In genomic region chr9:84966558-84967154, GRCm38 (mm10) we compare ENCODE assay signal across 26 mouse cellular contexts.
DNase-seq lines count a peak whose midpoint lies in the region; ATAC-seq and TF ChIP-seq lines count a peak whose summit lies in the region.
"Had no signal": no experiment of that assay in that cellular context is flagged by ENCODE, and none has a peak within 500 bp of the region (broad histone marks: within the 10 kb centered on the region; RNA-seq: fewer than 3 reads in every experiment).

No protein-coding gene starts in this region.

- H3K4me3 ChIP-seq in heart, adult 2 months: no peak overlapping the region
- H3K4me3 ChIP-seq in heart, embryonic 14.5 days (ENCODE audit: control insufficient read depth in 1 of 2, insufficient read depth in 1 of 2, low read depth in 1 of 2, low read length in 2 of 2): no peak overlapping the region
- H3K4me3 ChIP-seq in forebrain, embryonic 14.5 days (ENCODE audit: low read depth, low read length): no peak overlapping the region
- H3K4me3 ChIP-seq in liver, postnatal 0 days (ENCODE audit: low read depth, low read length): no peak overlapping the region
- H3K4me3 ChIP-seq: embryonic facial prominence, embryonic 15.5 days; forebrain, embryonic 10.5 days; hindbrain, embryonic 10.5 days; midbrain, embryonic 10.5 days; myocyte; neural tube, embryonic 15.5 days had no signal

- H3K9me3 ChIP-seq in heart, embryonic 14.5 days (ENCODE audit: control insufficient read depth, low read length): no peaks in the 10 kb centered on the region
- no peaks in the 10 kb centered on the region for H3K9me3 ChIP-seq in forebrain, embryonic 14.5 days (replicated peaks; ENCODE audit: control insufficient read depth, low read length)
- H3K9me3 ChIP-seq in liver, postnatal 0 days (ENCODE audit: low read length): no peaks in the 10 kb centered on the region
- H3K9me3 ChIP-seq: embryonic facial prominence, embryonic 15.5 days; forebrain, embryonic 10.5 days; hindbrain, embryonic 10.5 days; midbrain, embryonic 10.5 days; neural tube, embryonic 15.5 days had no signal

- intact Hi-C loops in heart, adult 2 months (cut with DNase I): loop anchor here (5.0 kb wide), 1 partner anchor 361 kb away; the partner anchor contains the start of gene Tent5a

- peak overlapping the region; percentile 74 for H3K27ac ChIP-seq in heart, adult 2 months
- peak overlapping the region; percentile 69 to 81 for H3K27ac ChIP-seq in heart, embryonic 14.5 days (replicated peaks in 1 of 2; ENCODE audit: control insufficient read depth in 1 of 2, insufficient read depth in 1 of 2, low read depth in 2 of 2, low read length in 2 of 2)
- H3K27ac ChIP-seq in forebrain, embryonic 14.5 days (ENCODE audit: low read depth, low read length): no peak overlapping the region
- H3K27ac ChIP-seq in liver, postnatal 0 days (ENCODE audit: low read depth): no peak overlapping the region
- H3K27ac ChIP-seq: embryonic facial prominence, embryonic 15.5 days; forebrain, embryonic 10.5 days; hindbrain, embryonic 10.5 days; hindbrain, postnatal 0 days; midbrain, embryonic 10.5 days; neural tube, embryonic 15.5 days; stomach, postnatal 0 days had no signal

- no peak for TF ChIP-seq POLR2A in heart, adult 2 months (IDR thresholded peaks at IDR 0.05; ENCODE audit: insufficient read depth, low read depth, low read length)

- no peaks in the 10 kb centered on the region for H3K27me3 ChIP-seq in heart, adult 2 months (ENCODE audit: control insufficient read depth, insufficient read depth, low read length)
- no peaks in the 10 kb centered on the region for H3K27me3 ChIP-seq in heart, embryonic 14.5 days (ENCODE audit: control insufficient read depth, insufficient read depth, low read length)
- H3K27me3 ChIP-seq in forebrain, embryonic 14.5 days (replicated peaks; ENCODE audit: control insufficient read depth, insufficient read depth, low read length): no peaks in the 10 kb centered on the region
- H3K27me3 ChIP-seq in liver, postnatal 0 days (ENCODE audit: insufficient read depth, low read length): no peaks in the 10 kb centered on the region
- H3K27me3 ChIP-seq: embryonic facial prominence, embryonic 15.5 days; neural tube, embryonic 15.5 days had no signal

- ATAC-seq in heart, embryonic 14.5 days (ENCODE audit: insufficient number of reproducible peaks, insufficient read depth, low FRiP score, low read depth): peak; percentile 81
- ATAC-seq in forebrain, embryonic 14.5 days: no peak
- ATAC-seq in liver, postnatal 0 days: no peak
- ATAC-seq: forebrain, postnatal 0 days; hindbrain, postnatal 0 days; intestine, embryonic 16.5 days; midbrain, embryonic 16.5 days had no signal

- no peaks in the 10 kb centered on the region for H3K79me2 ChIP-seq in heart, adult 2 months (replicated peaks; ENCODE audit: control insufficient read depth, insufficient read depth, low read length)

- WGBS in heart, adult 2 months: 62% methylated on average over 11 of the region's 11 CpGs
- WGBS in heart, embryonic 14.5 days: 57% methylated on average over 11 of the region's 11 CpGs
- WGBS in forebrain, embryonic 14.5 days: 96% methylated on average over 11 of the region's 11 CpGs
- 88% methylated on average over 11 of the region's 11 CpGs for WGBS in liver, postnatal 0 days (ENCODE audit: insufficient replicate concordance)

- peaks cover 2% of the 10 kb centered on the region; the same call in 1 of the 2 replicates for H3K36me3 ChIP-seq in heart, adult 2 months (ENCODE audit: control insufficient read depth, insufficient read depth, low read length)
- H3K36me3 ChIP-seq in heart, embryonic 14.5 days (ENCODE audit: control insufficient read depth, insufficient read depth, low read length): no peaks in the 10 kb centered on the region
- H3K36me3 ChIP-seq in forebrain, embryonic 14.5 days (ENCODE audit: control insufficient read depth, insufficient read depth, low read length): no peaks in the 10 kb centered on the region
- no peaks in the 10 kb centered on the region for H3K36me3 ChIP-seq in liver, postnatal 0 days (replicated peaks; ENCODE audit: insufficient read depth, low read length)
- H3K36me3 ChIP-seq: embryonic facial prominence, embryonic 15.5 days; forebrain, embryonic 10.5 days; hindbrain, embryonic 10.5 days; midbrain, embryonic 10.5 days; neural tube, embryonic 15.5 days had no signal

- H3K4me1 ChIP-seq in heart, adult 2 months (ENCODE audit: control insufficient read depth, insufficient read depth, low read length): no peaks in the 10 kb centered on the region
- peaks cover 4 to 6% of the 10 kb centered on the region in 2 experiments for H3K4me1 ChIP-seq in heart, embryonic 14.5 days (ENCODE audit: control insufficient read depth in 2 of 2, insufficient read depth in 2 of 2, low read length in 2 of 2)
- H3K4me1 ChIP-seq in forebrain, embryonic 14.5 days (ENCODE audit: control insufficient read depth, insufficient read depth, low read length): no peaks in the 10 kb centered on the region
- no peaks in the 10 kb centered on the region for H3K4me1 ChIP-seq in liver, postnatal 0 days (ENCODE audit: insufficient read depth)
- H3K4me1 ChIP-seq: embryonic facial prominence, embryonic 15.5 days; forebrain, embryonic 10.5 days; hindbrain, embryonic 10.5 days; midbrain, embryonic 10.5 days; neural tube, embryonic 15.5 days had no signal

- no peak for TF ChIP-seq EP300 in heart, adult 2 months (IDR thresholded peaks at IDR 0.05; ENCODE audit: insufficient read depth, low read depth, low read length)
- TF ChIP-seq EP300 in liver, postnatal 0 days (IDR thresholded peaks at IDR 0.05; ENCODE audit: low read depth): no peak

- no peak overlapping the region for H3K9ac ChIP-seq in heart, adult 2 months (ENCODE audit: low read depth, low read length)
- no peak overlapping the region for H3K9ac ChIP-seq in heart, embryonic 14.5 days (ENCODE audit: low read length)
- no peak overlapping the region for H3K9ac ChIP-seq in forebrain, embryonic 14.5 days (ENCODE audit: low read length)
- H3K9ac ChIP-seq in liver, postnatal 0 days (replicated peaks): no peak overlapping the region
- H3K9ac ChIP-seq: embryonic facial prominence, embryonic 15.5 days; forebrain, postnatal 0 days; neural tube, embryonic 15.5 days had no signal

- DNase-seq in NIH3T3 (ENCODE audit: low read depth): peak; percentile 1
- peak; percentile 18 to 20 for DNase-seq in heart, adult 2 months
- DNase-seq in heart, postnatal 4 days: peak; percentile 11
- no peak for DNase-seq in ovary, postnatal 14 days (ENCODE audit: low spot score)
- no peak for DNase-seq in forebrain, embryonic 14.5 days (ENCODE audit: low spot score)
- DNase-seq in frontal cortex, postnatal 36 days (ENCODE audit: low spot score in 2 of 2): no peak
- no peak for DNase-seq in liver, postnatal 0 days
- DNase-seq: adrenal gland, postnatal 36 days; cerebellum, adult 9-11 months; forebrain, postnatal 0 days; gastrocnemius, postnatal 25 days; kidney, adult 9 months; kidney, postnatal 25 days; lung, adult 18-20 months; lung, postnatal 10 days had no signal

- no peak for TF ChIP-seq CTCF in heart, adult 2 months (IDR thresholded peaks at IDR 0.05)
- no peak for TF ChIP-seq CTCF in liver, postnatal 0 days (IDR thresholded peaks at IDR 0.05; ENCODE audit: low read depth)

- no peak overlapping the region for H3K4me2 ChIP-seq in heart, embryonic 14.5 days (ENCODE audit: low read length)
- H3K4me2 ChIP-seq in forebrain, embryonic 14.5 days (ENCODE audit: low read length): no peak overlapping the region
- H3K4me2 ChIP-seq in liver, postnatal 0 days (ENCODE audit: low read depth, low read length): no peak overlapping the region
- H3K4me2 ChIP-seq: embryonic facial prominence, embryonic 15.5 days; neural tube, embryonic 15.5 days had no signal

Comparison
In these comparisons a context has a peak if more than half of its experiments do, and no peak if none do; other contexts are left out.
1. DNase-seq: peak in NIH3T3 (single experiment), heart, adult 2 months (2 of 2) and heart, postnatal 4 days (single experiment); none in ovary, postnatal 14 days (single experiment), forebrain, embryonic 14.5 days (single experiment), frontal cortex, postnatal 36 days (0 of 2) and liver, postnatal 0 days (single experiment).
2. H3K27ac ChIP-seq: peak in heart, adult 2 months (single experiment) and heart, embryonic 14.5 days (2 of 2); none in forebrain, embryonic 14.5 days (single experiment) and liver, postnatal 0 days (single experiment).